Mouse (Mus musculus): ENCODE measurements at regions not wholly inside any gene's neighbourhood (a gene's known extent, or its start where the extent isn't known, plus 50 kb on each side); places are given as distances from the start of the nearest gene placed in this dataset.

DNA sequence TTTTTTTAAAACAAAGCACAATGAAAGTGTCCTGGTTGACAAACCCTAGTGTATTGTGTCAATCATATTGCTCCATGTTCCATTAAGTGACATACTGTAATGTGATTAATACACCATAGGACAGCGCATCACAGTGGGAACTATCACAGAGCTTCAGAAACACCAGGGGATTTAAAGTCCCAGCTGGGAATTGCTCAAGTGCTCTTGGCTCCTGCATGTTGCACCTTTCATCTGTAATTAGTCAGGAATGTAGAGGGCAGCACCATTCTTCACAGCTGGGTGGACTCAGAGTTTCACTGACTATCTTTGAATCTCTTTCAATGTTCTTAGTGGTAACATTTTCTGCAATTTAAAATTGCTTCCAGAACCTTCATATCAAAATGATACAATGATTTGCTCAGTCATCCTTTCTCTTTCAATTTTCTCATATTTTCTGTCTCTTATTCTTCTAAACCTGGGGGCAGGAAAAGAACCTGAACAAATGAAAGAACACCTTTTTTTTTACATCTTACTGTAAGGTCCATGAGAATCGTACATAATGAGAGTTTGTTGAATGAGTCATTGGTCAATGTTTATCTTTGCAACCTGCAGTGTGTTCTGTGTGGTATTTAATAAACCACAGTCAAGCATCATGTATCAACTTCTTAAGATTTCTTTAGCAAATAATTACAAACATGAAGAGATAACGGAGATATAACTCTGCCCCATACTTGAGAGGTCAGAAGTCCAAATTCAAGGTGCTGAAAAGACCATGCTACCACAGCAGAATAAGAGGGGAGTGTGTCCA, 333.0 kb downstream of the Etaa1 start:
- no peak for ATAC-seq (ENCODE audit: low TSS enrichment)

GRCm38 (mm10) chr11:17629541-17630171, 324.0 kb downstream of the Etaa1 start:
- no peak for ATAC-seq (ENCODE audit: low TSS enrichment)

- no peak for ATAC-seq (ENCODE audit: low TSS enrichment)
Measured at GRCm38 (mm10) chr11:17630172-17630553, 323.5 kb downstream of the Etaa1 start.

DNA sequence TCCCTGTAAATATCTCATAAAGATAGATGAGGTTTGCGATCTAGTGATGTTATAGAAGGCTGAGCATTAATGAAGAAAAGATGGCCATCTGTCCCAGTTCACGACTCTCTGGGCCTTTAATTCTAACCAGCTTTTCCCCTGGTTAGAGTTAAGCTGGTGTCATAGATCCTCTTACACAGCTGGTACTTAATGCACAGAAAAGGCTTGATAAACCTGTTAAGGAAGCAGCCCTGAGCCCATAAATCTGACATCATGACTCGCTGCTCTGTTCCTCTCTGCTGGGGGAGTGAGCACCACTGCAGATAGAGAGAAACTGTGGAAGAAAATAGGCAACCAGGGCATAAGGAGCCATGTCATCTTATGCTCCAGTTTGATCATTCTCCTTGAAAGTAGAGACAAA, 316.5 kb downstream of the Etaa1 start:
- no peak for ATAC-seq (ENCODE audit: low TSS enrichment)

DNA sequence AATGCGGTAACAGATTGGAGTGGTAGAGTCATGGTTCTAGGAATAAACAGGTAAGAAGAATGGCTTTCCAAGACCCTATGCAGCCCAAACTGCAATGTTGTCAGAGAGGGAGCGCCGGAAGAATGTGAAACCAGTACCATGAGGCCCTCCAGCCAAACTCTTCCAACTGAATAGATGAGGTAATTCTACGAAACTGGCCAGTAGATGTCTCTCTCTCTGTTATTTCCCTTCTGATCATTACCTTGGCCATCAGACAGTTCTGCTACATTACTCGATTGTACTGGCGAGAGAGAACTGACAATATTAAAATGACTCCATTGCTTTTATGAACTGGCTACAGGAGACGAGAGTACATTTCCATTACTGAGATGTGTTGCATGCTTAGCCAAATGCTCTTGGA, 313.8 kb downstream of the Etaa1 start:
- no peak for ATAC-seq (ENCODE audit: low TSS enrichment)

- no peak for ATAC-seq (ENCODE audit: low TSS enrichment)
Measured at GRCm38 (mm10) chr11:17647441-17647840, 306.2 kb downstream of the Etaa1 start.

DNA sequence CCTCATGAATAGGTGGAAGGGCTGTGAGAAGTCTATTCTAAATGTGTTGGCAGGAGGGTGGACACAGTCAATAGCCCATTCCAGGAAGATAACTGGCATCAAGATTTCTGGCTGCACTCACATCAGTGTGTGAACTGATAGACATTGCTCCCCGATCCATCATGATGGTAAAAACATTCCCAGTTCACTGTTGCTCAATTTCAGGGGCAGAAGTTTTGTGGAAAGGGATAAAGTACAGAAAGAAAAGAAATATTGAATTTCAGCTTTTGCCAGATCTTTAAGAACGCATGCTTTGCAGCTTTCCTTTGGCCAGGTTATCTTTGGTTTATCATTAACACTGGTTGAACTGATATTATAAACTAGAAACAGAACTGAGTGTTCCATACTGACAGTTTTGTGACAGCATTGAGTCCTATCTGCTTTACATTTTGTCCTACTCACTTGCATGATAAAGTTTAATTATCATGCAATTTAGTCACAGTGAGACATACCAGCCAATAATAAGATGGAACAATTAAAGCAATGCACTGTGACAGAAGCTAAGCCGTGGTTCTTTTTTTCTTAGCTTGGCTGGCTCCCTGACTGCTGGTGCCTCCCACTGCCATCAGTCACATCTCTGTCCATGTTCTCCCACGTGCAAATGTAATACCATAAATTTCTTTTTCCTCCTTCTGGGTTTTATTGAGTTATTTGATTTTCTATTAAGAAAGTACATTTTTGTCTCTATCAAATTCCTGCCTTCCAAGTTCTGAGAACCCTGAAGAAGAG, 302.1 kb downstream of the Etaa1 start:
- ATAC-seq (ENCODE audit: low TSS enrichment), result peak; percentile 65

- peak; percentile 56; the same call in 1 of the 2 replicates for ATAC-seq (ENCODE audit: low TSS enrichment)
Measured at GRCm38 (mm10) chr11:17655840-17656239, 297.8 kb downstream of the Etaa1 start.

DNA sequence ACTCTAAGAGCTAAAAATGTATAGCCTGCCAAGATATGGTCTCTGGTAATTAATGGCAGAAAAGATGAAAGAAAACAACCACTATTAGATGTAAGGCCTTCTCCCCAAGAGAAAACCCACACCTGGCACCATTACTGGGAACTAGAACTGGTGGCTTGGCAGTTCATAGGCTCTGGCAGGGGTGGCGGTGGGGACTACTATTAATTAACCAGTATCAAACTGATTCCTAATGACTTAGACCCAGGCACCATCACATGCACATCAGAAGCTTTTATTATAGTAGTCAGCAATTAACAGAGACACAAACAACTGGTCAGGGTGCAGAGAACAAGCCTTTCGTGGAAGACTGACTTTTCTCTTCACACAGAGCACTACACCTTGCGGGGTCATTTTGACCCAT, 296.0 kb downstream of the Etaa1 start:
- ATAC-seq (ENCODE audit: low TSS enrichment), result no peak

DNA sequence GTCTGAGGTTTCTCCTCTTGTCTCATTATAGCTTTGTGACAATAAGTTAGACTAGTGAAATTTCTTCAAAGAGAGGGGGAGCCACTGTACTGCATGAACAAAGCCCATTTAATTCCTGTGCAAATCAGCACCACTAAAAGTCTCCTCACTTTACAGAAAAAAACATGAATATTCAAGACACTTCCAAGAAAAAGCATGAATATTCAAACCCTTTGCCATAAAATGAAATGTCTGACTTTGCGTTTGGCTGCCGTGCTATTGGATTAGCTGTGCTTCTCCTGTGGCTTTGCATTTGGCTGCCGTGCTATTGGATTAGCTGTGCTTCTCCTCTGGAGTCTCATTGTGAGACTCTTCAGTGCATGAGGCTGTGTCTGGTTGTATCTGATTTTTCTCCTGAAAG, 295.4 kb downstream of the Etaa1 start:
- peak; percentile 94 for ATAC-seq (ENCODE audit: low TSS enrichment)

- ATAC-seq (ENCODE audit: low TSS enrichment), result no peak
Measured at GRCm38 (mm10) chr11:17658717-17659116, 295.0 kb downstream of the Etaa1 start.

DNA sequence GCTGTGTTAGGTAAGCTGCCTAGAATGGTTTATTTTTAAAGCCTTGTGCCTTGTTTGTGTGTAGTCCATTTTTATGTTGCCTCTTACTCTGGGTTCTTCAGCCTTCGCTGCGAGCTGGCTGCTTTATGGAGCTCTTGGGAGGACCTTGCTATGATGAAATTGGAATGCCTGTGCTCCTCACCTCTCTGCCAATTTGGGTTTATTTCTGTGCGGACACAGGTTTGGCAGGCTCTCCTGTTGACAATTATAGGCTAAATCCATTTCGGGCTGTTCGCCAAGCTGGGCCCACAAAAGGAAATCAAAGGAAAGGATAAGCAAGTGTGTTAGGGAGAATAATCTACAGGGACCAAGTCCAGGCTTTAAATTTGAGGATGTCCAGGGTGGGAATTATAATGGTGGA, 289.8 kb downstream of the Etaa1 start:
- ATAC-seq (ENCODE audit: low TSS enrichment), result no peak; the same call in 1 of the 2 replicates

GRCm38 (mm10) chr11:17665624-17666552, 287.8 kb downstream of the Etaa1 start:
- no peak for ATAC-seq (ENCODE audit: low TSS enrichment)

- ATAC-seq (ENCODE audit: low TSS enrichment), result no peak
Measured at GRCm38 (mm10) chr11:17680998-17681397, 272.7 kb downstream of the Etaa1 start.

DNA sequence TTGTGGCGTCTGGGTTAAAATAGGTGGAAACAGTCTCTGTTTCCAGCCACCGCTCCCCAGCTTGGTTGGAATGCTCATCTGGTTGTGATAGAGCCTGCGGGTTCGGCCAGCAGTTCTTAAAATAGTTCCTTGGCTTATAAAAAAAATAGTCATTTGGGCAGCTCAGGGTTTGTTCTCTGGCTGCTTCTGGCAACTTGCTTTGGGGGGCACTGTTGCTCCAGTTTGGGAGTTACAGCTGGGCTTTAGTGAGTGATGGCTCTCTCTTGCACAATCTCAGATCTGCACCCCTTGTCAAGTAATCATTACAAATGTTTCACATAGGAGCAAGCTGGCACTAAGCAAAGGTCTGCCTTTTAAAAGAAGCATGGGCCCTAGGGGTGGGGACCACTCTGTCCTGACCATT, 268.0 kb downstream of the Etaa1 start:
- ATAC-seq (ENCODE audit: low TSS enrichment), result peak; percentile 79

- no peak for ATAC-seq (ENCODE audit: low TSS enrichment)
Measured at GRCm38 (mm10) chr11:17686806-17687205, 266.9 kb downstream of the Etaa1 start.

- ATAC-seq (ENCODE audit: low TSS enrichment), result no peak
Measured at GRCm38 (mm10) chr11:17694145-17694544, 259.5 kb downstream of the Etaa1 start.

- ATAC-seq (ENCODE audit: low TSS enrichment), result no peak
Measured at GRCm38 (mm10) chr11:17708769-17709168, 244.9 kb downstream of the Etaa1 start.

DNA sequence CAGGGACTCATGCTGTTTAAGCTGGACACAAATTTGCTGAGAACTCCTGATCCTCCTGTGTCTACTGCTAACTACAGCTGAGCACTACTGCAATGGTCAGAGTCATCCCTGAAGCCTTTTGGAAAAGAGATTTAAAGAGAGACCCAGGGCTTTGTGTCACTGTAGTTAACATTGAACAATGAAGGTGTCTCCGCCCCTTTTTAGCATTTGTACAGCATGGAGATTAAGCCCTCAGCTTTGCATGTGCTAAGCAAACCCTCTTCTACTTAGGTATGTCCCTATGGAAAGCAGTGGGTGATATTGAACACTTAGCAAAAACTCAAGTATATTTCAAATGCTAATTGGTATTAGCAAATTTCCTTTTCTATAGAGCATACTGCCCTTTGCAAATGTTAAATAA, 231.6 kb downstream of the Etaa1 start:
- ATAC-seq (ENCODE audit: low TSS enrichment), result no peak

GRCm38 (mm10) chr11:17727258-17728034, 226.2 kb downstream of the Etaa1 start:
- ATAC-seq (ENCODE audit: low TSS enrichment), result no peak

- ATAC-seq (ENCODE audit: low TSS enrichment), result no peak
Measured at GRCm38 (mm10) chr11:17733075-17733474, 220.6 kb downstream of the Etaa1 start.
